Comparison of ENCODE assay signal across 12 mouse cellular contexts in the genomic region with DNA sequence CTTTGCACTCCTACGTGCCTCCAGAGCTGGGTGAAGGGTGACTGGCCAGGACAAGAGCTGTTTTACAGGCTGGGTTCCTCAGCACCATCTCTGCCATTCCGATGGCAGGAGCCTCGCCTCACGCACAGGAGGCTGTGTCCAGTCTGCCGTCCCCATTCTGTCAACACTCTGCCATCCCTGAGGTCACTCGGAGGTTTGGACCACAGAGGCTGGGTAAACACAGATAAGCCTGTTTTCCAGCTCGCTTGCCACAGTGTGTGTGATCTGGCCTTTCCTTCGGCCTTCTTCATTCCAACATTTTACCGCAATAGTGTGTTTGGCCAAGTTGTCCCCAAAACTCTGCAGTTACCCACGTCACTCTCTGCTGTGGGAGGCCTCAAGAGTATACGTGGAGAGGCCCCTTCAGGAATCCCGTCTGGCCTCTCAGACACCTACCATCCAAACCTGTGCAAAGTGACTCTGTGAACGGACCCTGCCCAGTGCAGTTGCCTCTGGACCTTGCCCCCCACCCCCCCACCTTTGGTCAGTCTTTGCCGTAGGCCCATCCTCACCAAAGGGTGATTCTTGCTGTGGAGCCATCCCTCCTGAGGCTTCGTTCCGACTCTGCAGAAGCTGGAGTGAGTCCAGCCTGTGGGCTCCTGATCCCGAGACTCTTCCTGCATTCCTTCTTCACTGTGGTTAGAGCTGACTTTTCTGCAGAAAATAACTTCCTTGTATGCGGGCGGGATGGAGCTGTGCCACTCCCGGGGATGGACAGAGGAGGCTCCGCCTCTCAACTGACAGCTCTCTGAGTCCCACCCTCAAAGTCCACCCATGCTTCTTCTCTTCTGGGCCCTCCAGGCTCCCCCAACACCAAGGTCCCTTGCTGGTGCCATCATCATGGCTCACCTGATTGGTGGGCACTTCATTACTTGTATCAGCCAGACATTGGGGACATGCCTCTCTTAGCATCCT. TPM values are rescaled to one million over a fixed set of nuclear protein-coding genes. Genes with fewer than 3 reads are reported as not detected.
DNase-seq lines count a peak whose midpoint lies in the region; ATAC-seq and TF ChIP-seq lines count a peak whose summit lies in the region.
"Had no signal": no experiment of that assay in that cellular context is flagged by ENCODE, and none has a peak within 500 bp of the region (broad histone marks: within the 10 kb centered on the region; RNA-seq: fewer than 3 reads in every experiment).

No protein-coding gene starts in this region.

- 72% methylated on average over 21 of the region's 21 CpGs for WGBS in kidney, embryonic 16.5 days
- WGBS in embryonic facial prominence, embryonic 14.5 days: 62% methylated on average over 20 of the region's 21 CpGs
- 51% methylated on average over 21 of the region's 21 CpGs for WGBS in liver, postnatal 0 days (ENCODE audit: insufficient replicate concordance)

- peaks cover 10% of the 10 kb centered on the region; the same call in 1 of the 2 replicates for H3K36me3 ChIP-seq in kidney, embryonic 16.5 days (ENCODE audit: insufficient read depth, low read length)
- no peaks in the 10 kb centered on the region for H3K36me3 ChIP-seq in embryonic facial prominence, embryonic 14.5 days (ENCODE audit: control insufficient read depth, insufficient read depth, low read length)
- H3K36me3 ChIP-seq in liver, postnatal 0 days (replicated peaks; ENCODE audit: insufficient read depth, low read length): no peaks in the 10 kb centered on the region
- H3K36me3 ChIP-seq: G1E; hindbrain, embryonic 15.5 days; limb, embryonic 12.5 days had no signal

- no peak overlapping the region for H3K27ac ChIP-seq in kidney, embryonic 16.5 days (ENCODE audit: low read length)
- no peak overlapping the region for H3K27ac ChIP-seq in embryonic facial prominence, embryonic 14.5 days (replicated peaks; ENCODE audit: low read depth, low read length)
- no peak overlapping the region for H3K27ac ChIP-seq in liver, postnatal 0 days (ENCODE audit: low read depth)
- H3K27ac ChIP-seq: hindbrain, embryonic 15.5 days; limb, embryonic 12.5 days had no signal

- H3K4me1 ChIP-seq in kidney, embryonic 16.5 days (ENCODE audit: insufficient read depth, low read length): peaks cover 11% of the 10 kb centered on the region; the same call in 1 of the 2 replicates
- H3K4me1 ChIP-seq in embryonic facial prominence, embryonic 14.5 days (ENCODE audit: control insufficient read depth, insufficient read depth, low read length): no peaks in the 10 kb centered on the region
- H3K4me1 ChIP-seq in liver, postnatal 0 days (ENCODE audit: insufficient read depth): no peaks in the 10 kb centered on the region
- H3K4me1 ChIP-seq: hindbrain, embryonic 15.5 days; limb, embryonic 12.5 days had no signal

- H3K9me3 ChIP-seq in kidney, embryonic 16.5 days (ENCODE audit: low read length): no peaks in the 10 kb centered on the region
- no peaks in the 10 kb centered on the region for H3K9me3 ChIP-seq in embryonic facial prominence, embryonic 14.5 days (ENCODE audit: control insufficient read depth, low read length)
- no peaks in the 10 kb centered on the region for H3K9me3 ChIP-seq in liver, postnatal 0 days (ENCODE audit: low read length)
- H3K9me3 ChIP-seq: G1E; hindbrain, embryonic 15.5 days; limb, embryonic 12.5 days had no signal

- no peak for TF ChIP-seq EP300 in liver, postnatal 0 days (IDR thresholded peaks at IDR 0.05; ENCODE audit: low read depth)

- H3K9ac ChIP-seq in kidney, embryonic 16.5 days (replicated peaks; ENCODE audit: low read length): no peak overlapping the region; the same call in 1 of the 2 replicates
- no peak overlapping the region for H3K9ac ChIP-seq in embryonic facial prominence, embryonic 14.5 days (ENCODE audit: low read depth, low read length)
- no peak overlapping the region for H3K9ac ChIP-seq in liver, postnatal 0 days (replicated peaks)
- H3K9ac ChIP-seq: hindbrain, embryonic 15.5 days; limb, embryonic 12.5 days had no signal

- no peak for TF ChIP-seq CTCF in liver, postnatal 0 days (IDR thresholded peaks at IDR 0.05; ENCODE audit: low read depth)

- 0 out of 2 replicates have a peak, but pooled peaks have one; percentile 24 for ATAC-seq in kidney, embryonic 16.5 days (ENCODE audit: low FRiP score, low TSS enrichment)
- ATAC-seq in embryonic facial prominence, embryonic 14.5 days (ENCODE audit: low read depth): peak; percentile 19; the same call in 1 of the 2 replicates
- ATAC-seq in liver, postnatal 0 days: peak; percentile 55; the same call in 1 of the 2 replicates

- DNase-seq in kidney, postnatal 10 days: no peak
- peak; percentile 71 for DNase-seq in cerebellum, adult 9-10 months
- DNase-seq in embryonic facial prominence, embryonic 14.5 days (ENCODE audit: low spot score): peak; percentile 38
- no peak for DNase-seq in liver, postnatal 0 days
- DNase-seq in adrenal gland, postnatal 4 days (ENCODE audit: low spot score in 2 of 2): no peak
- DNase-seq in layer of hippocampus, adult 8-10 months (ENCODE audit: low spot score in 2 of 2): no peak
- DNase-seq: right cerebral cortex, postnatal 14 days had no signal

- H3K4me3 ChIP-seq in kidney, embryonic 16.5 days (ENCODE audit: low read length): no peak overlapping the region
- H3K4me3 ChIP-seq in embryonic facial prominence, embryonic 14.5 days (ENCODE audit: low read depth, low read length): no peak overlapping the region
- H3K4me3 ChIP-seq in liver, postnatal 0 days (ENCODE audit: low read depth, low read length): no peak overlapping the region
- H3K4me3 ChIP-seq: erythroblast, embryonic 14.5 days; hindbrain, embryonic 15.5 days; limb, embryonic 12.5 days had no signal

- no peak overlapping the region for H3K4me2 ChIP-seq in kidney, embryonic 16.5 days (replicated peaks; ENCODE audit: low read depth, low read length)
- no peak overlapping the region for H3K4me2 ChIP-seq in embryonic facial prominence, embryonic 14.5 days (ENCODE audit: low read depth, low read length)
- no peak overlapping the region for H3K4me2 ChIP-seq in liver, postnatal 0 days (ENCODE audit: low read depth, low read length)
- H3K4me2 ChIP-seq: hindbrain, embryonic 15.5 days; limb, embryonic 12.5 days had no signal

- no peaks in the 10 kb centered on the region for H3K27me3 ChIP-seq in kidney, embryonic 16.5 days (ENCODE audit: insufficient read depth, low read length)
- no peaks in the 10 kb centered on the region for H3K27me3 ChIP-seq in embryonic facial prominence, embryonic 14.5 days (replicated peaks; ENCODE audit: control insufficient read depth, insufficient read depth, low read length)
- peaks cover 31% of the 10 kb centered on the region for H3K27me3 ChIP-seq in liver, postnatal 0 days (ENCODE audit: insufficient read depth, low read length)
- H3K27me3 ChIP-seq: hindbrain, embryonic 15.5 days; limb, embryonic 12.5 days had no signal

RNA-seq across cellular contexts. Expression of a gene that starts 9.7 kb away (rescaled TPM):
- polyA plus RNA-seq in kidney, embryonic 16.5 days (2015; fragmentation: Nextera tagmentation; extraction: Ambion mirVana): 21.5 and 24.1 TPM in 2 replicates
- 20.3 and 21.2 TPM in 2 replicates for polyA plus RNA-seq in embryonic facial prominence, embryonic 14.5 days (2014; fragmentation: Nextera tagmentation; extraction: Ambion mirVana)
- polyA plus RNA-seq in liver, postnatal 0 days (2015; fragmentation: Nextera tagmentation; extraction: Ambion mirVana): 0.99 and 1.2 TPM in 2 replicates
- total RNA-seq in adrenal gland, postnatal 4 days (2021): 10 to 100 TPM; 37.7 to 49.5 TPM
- total RNA-seq in layer of hippocampus, adult 8-10 months (2022): 100 to 1,000 TPM; 191 to 291 (median 234) TPM
- polyA plus RNA-seq: G1E had no signal

Comparison
In these comparisons a context has a peak if more than half of its experiments do, and no peak if none do; other contexts are left out.
1. DNase-seq: peak in cerebellum, adult 9-10 months (single experiment) and embryonic facial prominence, embryonic 14.5 days (single experiment); none in kidney, postnatal 10 days (single experiment), liver, postnatal 0 days (single experiment), adrenal gland, postnatal 4 days (0 of 2) and layer of hippocampus, adult 8-10 months (0 of 2).
2. Peak in every context shown above with its lines, with median percentiles within 50 percentile points of each other: ATAC-seq.